Mouse (Mus musculus) limb, embryonic 11.5 days (tissue): Measurements from ENCODE around the gene Pih1d1. TPM values are rescaled to one million over a fixed set of nuclear protein-coding genes. Genes with fewer than 3 reads are reported as not detected.

Experiments used
- ATAC-seq: fragments of 200-750 bp; cut with Nextera tagmentation; 2 replicates; pipeline ENCODE4 v1.8.0; 2017; ENCODE audit warnings: low read depth; ENCODE audit not compliant: insufficient number of reproducible peaks, low FRiP score, low TSS enrichment
- DNase-seq: peaks from one replicate; pipeline ENCODE4 v3.0.0-alpha.2; 2015; ENCODE audit warnings: low spot score
- H3K27ac ChIP-seq: fragments of 300-500 bp; sonication (generic); replicated peaks from 2 replicates; pipeline ENCODE4 v1.5.1; 2014; ENCODE audit warnings: low read depth, mild to moderate bottlenecking, low read length
- H3K27me3 ChIP-seq: fragments of 300-500 bp; sonication (generic); 2 replicates; pipeline ENCODE4 v1.6.1; 2014; ENCODE audit warnings: mild to moderate bottlenecking, low read length, mixed read lengths; ENCODE audit not compliant: control insufficient read depth, insufficient read depth
- H3K36me3 ChIP-seq: fragments of 300-500 bp; sonication (generic); 2 replicates; pipeline ENCODE4 v1.6.1; 2014; ENCODE audit warnings: mild to moderate bottlenecking, low read length, moderate library complexity, mixed read lengths; ENCODE audit not compliant: control insufficient read depth, insufficient read depth
- H3K4me1 ChIP-seq: fragments of 300-500 bp; sonication (generic); 2 replicates; pipeline ENCODE4 v1.6.1; 2014; ENCODE audit warnings: low read length, mixed read lengths; ENCODE audit not compliant: control insufficient read depth, insufficient read depth
- H3K4me2 ChIP-seq: fragments of 300-500 bp; sonication (generic); 2 replicates; pipeline ENCODE4 v1.6.1; 2014; ENCODE audit warnings: low read depth, mild to moderate bottlenecking, moderate library complexity; ENCODE audit not compliant: severe bottlenecking
- H3K4me3 ChIP-seq: fragments of 300-500 bp; sonication (generic); 2 replicates; pipeline ENCODE4 v1.5.1; 2014; ENCODE audit warnings: low read depth, low read length
- H3K9ac ChIP-seq: fragments of 300-500 bp; sonication (generic); 2 replicates; pipeline ENCODE4 v1.6.1; 2014; ENCODE audit warnings: mild to moderate bottlenecking, low read length
- H3K9me3 ChIP-seq: fragments of 300-500 bp; sonication (generic); 2 replicates; pipeline ENCODE4 v1.6.1; 2016; ENCODE audit warnings: low read length; ENCODE audit not compliant: control insufficient read depth
- WGBS: fragments of 180-500 bp; shearing (Covaris S2); extraction: QIAGEN DNeasy Blood & Tissue Kit; methylation state at CpG from one replicate; pipeline ENCODE4 v1.1.7; 2014; 5-methylcytosine and 5-hydroxymethylcytosine counted together
- polyA plus RNA-seq: library from polyadenylated mRNA; unstranded; fragments of >200 nt; fragmentation: Nextera tagmentation; extraction: Ambion mirVana; gene quantifications from 2 replicates; pipeline ENCODE4 v1.2.1, GENCODE M21; 2014

Gene Pih1d1
- polyA plus RNA-seq, 1 experiment from 2014 or later: 106 TPM

- H3K27me3 ChIP-seq: peaks cover 55% of the 10 kb centered on the region
- DNase-seq (no peak), ATAC-seq (no peak)
- H3K4me2 ChIP-seq: no peak overlapping the region
- 70% methylated on average over 9 of the region's 9 CpGs for WGBS
- no peak overlapping the region for H3K27ac ChIP-seq
- no peak overlapping the region for H3K9ac ChIP-seq
- 0 out of 2 replicates have a peak, but pooled peaks cover 3% of the 10 kb centered on the region for H3K36me3 ChIP-seq
- H3K9me3 ChIP-seq: no peaks in the 10 kb centered on the region; the same call in 1 of the 2 replicates
- H3K4me3 ChIP-seq: no peak overlapping the region
- 0 out of 2 replicates have a peak, but pooled peaks cover 3% of the 10 kb centered on the region for H3K4me1 ChIP-seq
These were observed 9.0 kb downstream of the Pih1d1 start for GRCm38 (mm10) chr7:45162996-45163615.

GRCm38 (mm10) chr7:45163735-45164490 lies 9.8 kb downstream of the Pih1d1 start, which contains the start of gene Slc17a7:
Gene Slc17a7, plus strand, starts transcription at chr7:45163949.
- WGBS: 4% methylated on average over 19 of the region's 41 CpGs
- 0 out of 2 replicates have a peak, but pooled peaks cover 3% of the 10 kb centered on the region for H3K4me1 ChIP-seq
- no peaks in the 10 kb centered on the region; the same call in 1 of the 2 replicates for H3K9me3 ChIP-seq
- peaks cover 63% of the 10 kb centered on the region for H3K27me3 ChIP-seq
- peak; percentile 54 for DNase-seq
- H3K4me3 ChIP-seq: peak within 1 kb of the TSS; percentile 30
- H3K27ac ChIP-seq: no peak within 1 kb of the TSS
- peak within 1 kb of the TSS; percentile 70 for H3K4me2 ChIP-seq
- no peak for ATAC-seq
- 0 out of 2 replicates have a peak, but pooled peaks cover 3% of the 10 kb centered on the region for H3K36me3 ChIP-seq
- H3K9ac ChIP-seq: 0 out of 2 replicates have a peak within 1 kb of the TSS, but pooled peaks have one; percentile 2

GRCm38 (mm10) chr7:45164833-45165232 lies 10.7 kb downstream of the Pih1d1 start:
- no peak overlapping the region for H3K4me2 ChIP-seq
- H3K9me3 ChIP-seq: peaks cover 9% of the 10 kb centered on the region
- H3K27ac ChIP-seq: no peak overlapping the region
- no peak overlapping the region for H3K9ac ChIP-seq
- peaks cover 71% of the 10 kb centered on the region for H3K27me3 ChIP-seq
- no peak overlapping the region for H3K4me3 ChIP-seq
- H3K4me1 ChIP-seq: 0 out of 2 replicates have a peak, but pooled peaks cover 3% of the 10 kb centered on the region
- DNase-seq (no peak), ATAC-seq (no peak)
- WGBS: 67% methylated on average over 5 of the region's 5 CpGs
- 0 out of 2 replicates have a peak, but pooled peaks cover 3% of the 10 kb centered on the region for H3K36me3 ChIP-seq

GRCm38 (mm10) chr7:45165701-45166100 lies 11.6 kb downstream of the Pih1d1 start:
- H3K4me3 ChIP-seq: no peak overlapping the region
- no peak overlapping the region for H3K27ac ChIP-seq
- no peak overlapping the region for H3K4me2 ChIP-seq
- no peak for DNase-seq
- 51% methylated on average over 11 of the region's 11 CpGs for WGBS
- 0 out of 2 replicates have a peak, but pooled peaks cover 3% of the 10 kb centered on the region for H3K4me1 ChIP-seq
- H3K9me3 ChIP-seq: peaks cover 14% of the 10 kb centered on the region
- 0 out of 2 replicates have a peak, but pooled peaks cover 3% of the 10 kb centered on the region for H3K36me3 ChIP-seq
- ATAC-seq: no peak
- peaks cover 71% of the 10 kb centered on the region for H3K27me3 ChIP-seq
- H3K9ac ChIP-seq: no peak overlapping the region

- WGBS: 15% methylated on average over 9 of the region's 10 CpGs
- Histone ChIP-seq H3K9me3 (peaks cover 14% of the 10 kb centered on the region), H3K27ac (no peak overlapping the region), H3K9ac (no peak overlapping the region), H3K4me3 (no peak overlapping the region), H3K27me3 (peaks cover 79% of the 10 kb centered on the region), H3K36me3 (no peaks in the 10 kb centered on the region), H3K4me2 (no peak overlapping the region), H3K4me1 (0 out of 2 replicates have a peak, but pooled peaks cover 3% of the 10 kb centered on the region)
- ATAC-seq (no peak), DNase-seq (no peak)
These were observed 12.9 kb downstream of the Pih1d1 start for GRCm38 (mm10) chr7:45166950-45167401.

- no peak for DNase-seq
- no peak for ATAC-seq
- H3K9ac ChIP-seq: no peak overlapping the region
- no peaks in the 10 kb centered on the region for H3K36me3 ChIP-seq
- H3K27ac ChIP-seq: no peak overlapping the region
- H3K27me3 ChIP-seq: peaks cover 76% of the 10 kb centered on the region
- 2% methylated on average over 19 of the region's 19 CpGs for WGBS
- H3K4me3 ChIP-seq: no peak overlapping the region
- peaks cover 14% of the 10 kb centered on the region for H3K9me3 ChIP-seq
- no peaks in the 10 kb centered on the region for H3K4me1 ChIP-seq
- H3K4me2 ChIP-seq: no peak overlapping the region
These were observed 13.8 kb downstream of the Pih1d1 start for GRCm38 (mm10) chr7:45167761-45168445.

GRCm38 (mm10) chr7:45168656-45169055 lies 14.6 kb downstream of the Pih1d1 start:
- ATAC-seq (no peak), DNase-seq (no peak)
- Histone ChIP-seq H3K9me3 (peaks cover 14% of the 10 kb centered on the region), H3K4me3 (no peak overlapping the region), H3K9ac (no peak overlapping the region), H3K36me3 (no peaks in the 10 kb centered on the region), H3K27ac (no peak overlapping the region), H3K27me3 (peaks cover 70% of the 10 kb centered on the region), H3K4me1 (no peaks in the 10 kb centered on the region), H3K4me2 (no peak overlapping the region)
- 6% methylated on average over 24 of the region's 24 CpGs for WGBS

GRCm38 (mm10) chr7:45169495-45169894 lies 15.4 kb downstream of the Pih1d1 start:
- Histone ChIP-seq H3K9me3 (peaks cover 14% of the 10 kb centered on the region), H3K4me2 (no peak overlapping the region), H3K27ac (no peak overlapping the region), H3K9ac (no peak overlapping the region), H3K4me1 (no peaks in the 10 kb centered on the region), H3K36me3 (no peaks in the 10 kb centered on the region), H3K4me3 (no peak overlapping the region), H3K27me3 (peaks cover 66% of the 10 kb centered on the region)
- WGBS: 96% methylated on average over 3 of the region's 3 CpGs
- ATAC-seq (no peak), DNase-seq (no peak)
